Mouse (Mus musculus): ENCODE results near the gene Eif4g3.

DNA sequence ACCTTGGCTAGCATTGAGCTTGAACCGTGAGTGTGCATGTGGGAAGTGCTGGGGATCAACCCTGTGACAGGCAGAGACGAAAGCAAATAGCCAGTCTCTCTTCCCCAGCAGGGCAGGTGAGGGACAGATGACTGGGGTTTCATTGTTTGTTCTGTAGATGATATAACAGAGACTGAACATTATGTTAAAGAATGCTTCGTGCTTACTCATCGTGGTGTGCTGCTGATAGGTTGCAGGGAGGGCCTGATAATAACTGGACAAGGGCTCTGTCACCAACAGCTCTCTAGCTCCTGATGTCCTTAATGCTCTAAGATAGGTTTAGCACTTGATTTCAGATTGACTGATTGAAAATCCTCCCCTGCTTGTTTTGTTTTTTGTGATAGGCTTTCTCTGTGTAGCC lies 23.1 kb downstream of the Eif4g3 start:
- no peak for TF ChIP-seq CTCF (IDR thresholded peaks at IDR 0.05; ENCODE audit: insufficient read depth, low read depth, low read length)
- no peak for TF ChIP-seq POLR2A (IDR thresholded peaks at IDR 0.05; ENCODE audit: insufficient read depth, low read depth, low read length)
